Mouse (Mus musculus): ENCODE results near the gene Cyp2c37. TPM values are rescaled to one million over a fixed set of nuclear protein-coding genes. Genes with fewer than 3 reads are reported as not detected.

The Cyp2c37 gene
- total RNA-seq (2023) = not detected

DNA sequence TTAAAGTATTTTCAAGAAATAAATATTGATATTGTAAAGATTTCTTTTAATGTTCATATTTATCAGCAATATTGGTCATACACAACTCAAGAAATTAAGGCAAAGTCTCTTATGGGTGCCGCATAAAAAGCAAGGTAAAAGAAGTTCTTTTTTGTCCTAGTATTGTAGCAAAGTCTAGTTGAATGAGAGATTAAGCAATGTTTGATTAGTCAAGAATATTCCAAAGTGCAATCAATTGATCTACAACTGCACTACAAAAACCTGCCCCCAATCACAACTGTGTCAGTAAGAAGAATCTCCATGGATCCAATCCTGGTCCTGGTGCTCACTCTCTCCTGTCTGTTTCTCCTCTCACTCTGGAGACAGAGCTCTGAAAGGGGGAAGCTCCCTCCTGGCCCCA is at the start of gene Cyp2c37:
Gene Cyp2c37, plus strand, starts transcription at position 285 of the 400 bp plus-strand sequence.

Other genes starting within 250 kb of the Cyp2c37 start
- gene Cyp2c40, start 179.6 kb upstream of the Cyp2c37 start, total RNA-seq (2023) = not detected
- gene Cyp2c69, start 105.6 kb upstream of the Cyp2c37 start, total RNA-seq (2023) = not detected
- not detected for gene Cyp2c54, start 81.4 kb downstream of the Cyp2c37 start, total RNA-seq (2023)
- gene Cyp2c50, start 97.3 kb downstream of the Cyp2c37 start, total RNA-seq (2023) = not detected
- not detected for gene Cyp2c70, start 194.9 kb downstream of the Cyp2c37 start, total RNA-seq (2023)